Mouse (Mus musculus) left cerebral cortex, postnatal 14 days (tissue): ENCODE results near the gene Dbp. TPM values are rescaled to one million over a fixed set of nuclear protein-coding genes. Genes with fewer than 3 reads are reported as not detected.
A peak's percentile ranks its signal among the peaks of the same experiment; 100 is the strongest.

Experiments
- DNase-seq, 2 experiments: peaks; one replicate each; pipeline ENCODE4 v3.0.0; 2021 to 2022; ENCODE audit warnings: low spot score in 2 of 2, mixed read lengths in 1 of 2
- intact Hi-C: fragments of 180-260 bp; cut with DNase I; formaldehyde crosslinking; loops from one replicate; pipeline ENCODE4 v1.15.1; 2025
- total RNA-seq, 2 experiments: library from RNA; stranded (reverse); gene quantifications; 2 replicates each; pipeline ENCODE4 v1.2.3; 2021

Dbp gene
- total RNA-seq, 2 experiments from 2014 or later = 68.7 to 83.5 TPM

- no peak for DNase-seq
- intact Hi-C loops = no loop called here
Observed at GRCm38 (mm10) chr7:45719738-45720412, 15.0 kb downstream of the Dbp start.

GRCm38 (mm10) chr7:45720413-45721233, 15.7 kb downstream of the Dbp start, which contains the start of gene Fam83e:
Fam83e (plus strand) TSS chr7:45721212.
- DNase-seq = no peak

GRCm38 (mm10) chr7:45721234-45721571, 16.3 kb downstream of the Dbp start:
- DNase-seq = no peak

More at GRCm38 (mm10) chr7:45720413-45721233, 15.7 kb downstream of the Dbp start, which contains the start of gene Fam83e:
- intact Hi-C loops = no loop called here

GRCm38 (mm10) chr7:45721642-45722347, 16.9 kb downstream of the Dbp start:
- no peak for DNase-seq
- intact Hi-C loops = no loop called here

More at GRCm38 (mm10) chr7:45721234-45721571, 16.3 kb downstream of the Dbp start:
- intact Hi-C loops = no loop called here

- intact Hi-C loops = no loop called here
- no peak for DNase-seq
Observed at GRCm38 (mm10) chr7:45722348-45722713, 17.4 kb downstream of the Dbp start.

GRCm38 (mm10) chr7:45723301-45723700, 18.4 kb downstream of the Dbp start:
- intact Hi-C loops = no loop called here

GRCm38 (mm10) chr7:45723781-45724180, 18.9 kb downstream of the Dbp start:
- intact Hi-C loops = no loop called here
- no peak for DNase-seq

More at GRCm38 (mm10) chr7:45723301-45723700, 18.4 kb downstream of the Dbp start:
- no peak for DNase-seq

- intact Hi-C loops = no loop called here
- DNase-seq = no peak
Observed at GRCm38 (mm10) chr7:45725151-45725550, 20.3 kb downstream of the Dbp start.

- DNase-seq = no peak
- intact Hi-C loops = no loop called here
Observed at GRCm38 (mm10) chr7:45725713-45726112, 20.8 kb downstream of the Dbp start, which contains the start of gene Spaca4. Spaca4 (minus strand) TSS chr7:45725813.

GRCm38 (mm10) chr7:45726419-45726818, 21.5 kb downstream of the Dbp start:
- DNase-seq = no peak
- intact Hi-C loops = no loop called here

GRCm38 (mm10) chr7:45727625-45728024, 22.7 kb downstream of the Dbp start:
- no peak for DNase-seq
- intact Hi-C loops = no loop called here

GRCm38 (mm10) chr7:45730727-45731431, 26.0 kb downstream of the Dbp start:
- intact Hi-C loops = loop anchor here (10.0 kb wide), 1 partner anchor 194 kb away; the partner anchor contains the start of genes Ccdc114 and Emp3
- no peak for DNase-seq

GRCm38 (mm10) chr7:45733477-45733876, 28.6 kb downstream of the Dbp start:
- DNase-seq = no peak
- intact Hi-C loops = loop anchor here (10.0 kb wide), 1 partner anchor 191 kb away; the partner anchor contains the start of genes Ccdc114 and Emp3

GRCm38 (mm10) chr7:45739162-45739763, 34.4 kb downstream of the Dbp start:
- intact Hi-C loops = loop anchor here (1.0 to 10.0 kb wide), 3 partner anchors 62 to 273 kb away; partner anchors contain the start of genes Ccdc114 and Emp3
- DNase-seq = peak; percentile 86 to 91

- intact Hi-C loops = loop anchor here (1.0 to 10.0 kb wide), 3 partner anchors 61 to 272 kb away; partner anchors contain the start of genes Ccdc114 and Emp3
- DNase-seq = no peak
Observed at GRCm38 (mm10) chr7:45739820-45740219, 34.9 kb downstream of the Dbp start.

GRCm38 (mm10) chr7:45741308-45741707, 36.4 kb downstream of the Dbp start:
- intact Hi-C loops = no loop called here
- DNase-seq = peak in 1 of 2 experiments; percentile 56

GRCm38 (mm10) chr7:45741777-45742176, 36.9 kb downstream of the Dbp start:
- no peak for DNase-seq
- intact Hi-C loops = no loop called here

GRCm38 (mm10) chr7:45742338-45742737, 37.5 kb downstream of the Dbp start:
- intact Hi-C loops = no loop called here
- peak; percentile 73 to 91 for DNase-seq

- DNase-seq = peak; percentile 82 to 94
- intact Hi-C loops = no loop called here
Observed at GRCm38 (mm10) chr7:45744387-45744786, 39.5 kb downstream of the Dbp start.
